Mouse (Mus musculus): ENCODE results near the gene Fam163b. TPM values are rescaled to one million over a fixed set of nuclear protein-coding genes. Genes with fewer than 3 reads are reported as not detected.

The Fam163b gene
- total and polyA plus RNA-seq, 3 experiments, result not detected

- Histone ChIP-seq H3K9me3 (replicated peaks; ENCODE audit: insufficient read depth, low read length) (no peaks in the 10 kb centered on the region), H3K9ac (ENCODE audit: control insufficient read depth, low read depth, low read length, poor library complexity, severe bottlenecking) (no peak overlapping the region), H3K4me1 (ENCODE audit: control insufficient read depth in 1 of 2, insufficient read depth in 2 of 2, low read length in 2 of 2) (no peaks in the 10 kb centered on the region), H3K27me3 (ENCODE audit: control insufficient read depth in 1 of 2, insufficient read depth in 2 of 2, low read length in 2 of 2) (peaks cover 3 to 11% of the 10 kb centered on the region in 2 experiments), H3K79me2 (ENCODE audit: control insufficient read depth, insufficient read depth, low read length, poor library complexity) (no peaks in the 10 kb centered on the region), H3K36me3 (ENCODE audit: control insufficient read depth in 1 of 2, insufficient read depth in 2 of 2, low read length in 2 of 2) (no peaks in the 10 kb centered on the region), H3K4me3 (ENCODE audit: control insufficient read depth in 1 of 2, insufficient read depth in 1 of 2, low read depth in 2 of 2, low read length in 2 of 2) (no peak overlapping the region), H3K27ac (ENCODE audit: control insufficient read depth, low read depth, low read length) (no peak overlapping the region)
- TF ChIP-seq MYC (IDR thresholded peaks at IDR 0.05; ENCODE audit: low read depth, low read length), result no peak
- no peak for TF ChIP-seq UBTF (IDR thresholded peaks at IDR 0.05; ENCODE audit: borderline replicate concordance, insufficient read depth, low read depth, low read length)
- TF ChIP-seq POLR2AphosphoS2 (IDR thresholded peaks at IDR 0.05; ENCODE audit: low read length), result no peak
- no peak for TF ChIP-seq ZC3H11A (IDR thresholded peaks at IDR 0.05; ENCODE audit: low read depth, low read length)
- no peak for TF ChIP-seq USF2 (IDR thresholded peaks at IDR 0.05; ENCODE audit: borderline replicate concordance in 1 of 2, insufficient read depth in 1 of 2, low read depth in 1 of 2, low read length in 2 of 2)
- TF ChIP-seq GATA1 (IDR thresholded peaks at IDR 0.05; ENCODE audit: low read depth, low read length), result no peak
- TF ChIP-seq ELF1 (IDR thresholded peaks at IDR 0.05; ENCODE audit: low read depth, low read length), result no peak
- TF ChIP-seq SIN3A (IDR thresholded peaks at IDR 0.05; ENCODE audit: low read length), result no peak
- TF ChIP-seq MXI1 (IDR thresholded peaks at IDR 0.05; ENCODE audit: low read depth, low read length), result no peak
- no peak for TF ChIP-seq NRF1 (IDR thresholded peaks at IDR 0.05; ENCODE audit: insufficient read depth, low read depth, low read length, poor library complexity, severe bottlenecking)
- no peak for TF ChIP-seq RCOR1 (IDR thresholded peaks at IDR 0.05; ENCODE audit: low read depth, low read length)
- no peak for TF ChIP-seq POLR2AphosphoS5 (IDR thresholded peaks at IDR 0.05; ENCODE audit: borderline replicate concordance, low read depth, low read length)
- no peak for TF ChIP-seq TBP (IDR thresholded peaks at IDR 0.05; ENCODE audit: low read depth, low read length)
- DNase-seq (ENCODE audit: low read depth, low spot score), result no peak
Measured at GRCm38 (mm10) chr2:27112585-27112984, 29.7 kb downstream of the Fam163b start.

- Histone ChIP-seq H3K79me2 (ENCODE audit: control insufficient read depth, insufficient read depth, low read length, poor library complexity) (no peaks in the 10 kb centered on the region), H3K4me3 (ENCODE audit: control insufficient read depth in 1 of 2, insufficient read depth in 1 of 2, low read depth in 2 of 2, low read length in 2 of 2) (no peak overlapping the region), H3K27ac (ENCODE audit: control insufficient read depth, low read depth, low read length) (no peak overlapping the region), H3K4me1 (ENCODE audit: control insufficient read depth in 1 of 2, insufficient read depth in 2 of 2, low read length in 2 of 2) (peaks cover 0 to 4% of the 10 kb centered on the region in 2 experiments; a peak in 1 of 4 replicates), H3K27me3 (ENCODE audit: control insufficient read depth in 1 of 2, insufficient read depth in 2 of 2, low read length in 2 of 2) (peaks cover 0 to 5% of the 10 kb centered on the region in 2 experiments; a peak in 2 of 4 replicates), H3K9me3 (replicated peaks; ENCODE audit: insufficient read depth, low read length) (no peaks in the 10 kb centered on the region), H3K36me3 (ENCODE audit: control insufficient read depth in 1 of 2, insufficient read depth in 2 of 2, low read length in 2 of 2) (peaks cover 0 to 2% of the 10 kb centered on the region in 2 experiments; a peak in 1 of 4 replicates), H3K9ac (ENCODE audit: control insufficient read depth, low read depth, low read length, poor library complexity, severe bottlenecking) (no peak overlapping the region)
- DNase-seq (ENCODE audit: low read depth, low spot score), result no peak
- no peak for TF ChIP-seq MEF2A (IDR thresholded peaks at IDR 0.05; ENCODE audit: extremely low read depth, insufficient replicate concordance, low read depth, low read length, poor library complexity, severe bottlenecking)
- TF ChIP-seq MAZ (IDR thresholded peaks at IDR 0.05; ENCODE audit: low read depth, low read length), result no peak
- TF ChIP-seq USF1 (IDR thresholded peaks at IDR 0.05; ENCODE audit: low read depth, low read length), result no peak
- TF ChIP-seq ZMIZ1 (IDR thresholded peaks at IDR 0.05; ENCODE audit: low read depth, low read length), result no peak
- TF ChIP-seq ZKSCAN1 (IDR thresholded peaks at IDR 0.05; ENCODE audit: low read depth, low read length), result no peak
- TF ChIP-seq MYC (IDR thresholded peaks at IDR 0.05; ENCODE audit: low read depth, low read length), result no peak
- TF ChIP-seq POLR2AphosphoS5 (IDR thresholded peaks at IDR 0.05; ENCODE audit: borderline replicate concordance, low read depth, low read length), result no peak
Measured at GRCm38 (mm10) chr2:27109052-27109451, 33.2 kb downstream of the Fam163b start.

Measured in MEL (cell line).